Mouse (Mus musculus) limb, embryonic 14.5 days (tissue): Measurements from ENCODE around the gene Zfp658. TPM values are rescaled to one million over a fixed set of nuclear protein-coding genes. Genes with fewer than 3 reads are reported as not detected.

Source experiments
- ATAC-seq: fragments of 200-750 bp; cut with Nextera tagmentation; 2 replicates; pipeline ENCODE4 v1.8.0; 2017; ENCODE audit warnings: low read depth, moderate number of reproducible peaks, moderate TSS enrichment; ENCODE audit not compliant: low FRiP score
- DNase-seq: peaks from one replicate; pipeline ENCODE4 v3.0.0-alpha.2; 2015; ENCODE audit warnings: low spot score
- H3K27ac ChIP-seq: fragments of 300-500 bp; sonication (generic); replicated peaks from 2 replicates; pipeline ENCODE4 v1.5.1; 2014; ENCODE audit warnings: low read depth, mild to moderate bottlenecking, low read length, moderate library complexity, mixed read lengths
- H3K27me3 ChIP-seq: fragments of 300-500 bp; sonication (generic); 2 replicates; pipeline ENCODE4 v1.6.1; 2014; ENCODE audit warnings: low read length, mixed read lengths; ENCODE audit not compliant: control insufficient read depth, insufficient read depth
- H3K36me3 ChIP-seq: fragments of 300-500 bp; sonication (generic); 2 replicates; pipeline ENCODE4 v1.6.1; 2014; ENCODE audit warnings: mild to moderate bottlenecking, low read length, moderate library complexity, mixed read lengths; ENCODE audit not compliant: control insufficient read depth, insufficient read depth
- H3K4me1 ChIP-seq: fragments of 300-500 bp; sonication (generic); 2 replicates; pipeline ENCODE4 v1.6.1; 2014; ENCODE audit warnings: antibody characterized with exemption, low read length, mixed read lengths; ENCODE audit not compliant: control insufficient read depth, insufficient read depth
- H3K4me2 ChIP-seq: fragments of 300-500 bp; sonication (generic); replicated peaks from 2 replicates; pipeline ENCODE4 v1.6.1; 2014; ENCODE audit warnings: low read depth, mild to moderate bottlenecking, low read length, moderate library complexity; ENCODE audit not compliant: severe bottlenecking
- H3K4me3 ChIP-seq: fragments of 300-500 bp; sonication (generic); replicated peaks from 2 replicates; pipeline ENCODE4 v1.5.1; 2014; ENCODE audit warnings: low read length
- H3K9ac ChIP-seq: fragments of 300-500 bp; sonication (generic); 2 replicates; pipeline ENCODE4 v1.6.1; 2014; ENCODE audit warnings: mild to moderate bottlenecking, low read depth, low read length, moderate library complexity; ENCODE audit not compliant: severe bottlenecking
- H3K9me3 ChIP-seq: fragments of 300-500 bp; sonication (generic); 2 replicates; pipeline ENCODE4 v1.6.1; 2016; ENCODE audit warnings: low read length; ENCODE audit not compliant: control insufficient read depth
- POLR2A ChIP-seq: fragments of 200-500 bp; IDR thresholded peaks from 2 replicates; pipeline ENCODE4 v1.8.0; 2012; ENCODE audit warnings: inconsistent platforms, mild to moderate bottlenecking, moderate library complexity, borderline replicate concordance; ENCODE audit not compliant: insufficient read depth, insufficient read length; ENCODE audit errors: extremely low read depth
- WGBS: fragments of 180-500 bp; shearing (Covaris S2); extraction: QIAGEN DNeasy Blood & Tissue Kit; methylation state at CpG from one replicate; pipeline ENCODE4 v1.1.7; 2014; 5-methylcytosine and 5-hydroxymethylcytosine counted together
- polyA plus RNA-seq, 2 experiments: library from polyadenylated mRNA; depleted of rRNA in 1 of 2; stranded (reverse) in 1 of 2; unstranded in 1 of 2; fragments of >200 nt; fragmentation: Nextera tagmentation in 1 of 2; extraction: Ambion mirVana in 1 of 2; gene quantifications; 2 replicates each; pipeline versions ENCODE4 v1.2.1 to v1.2.3; 2012 to 2014

Gene Zfp658
- polyA plus RNA-seq, 2 experiments: 3.6 to 5.7 TPM

- H3K36me3 ChIP-seq: no peaks in the 10 kb centered on the region
- H3K4me3 ChIP-seq: no peak overlapping the region
- H3K4me2 ChIP-seq: no peak overlapping the region
- no peak for TF ChIP-seq POLR2A
- H3K27ac ChIP-seq: no peak overlapping the region
- 67% methylated on average over 7 of the region's 7 CpGs for WGBS
- no peak for DNase-seq
- no peak for ATAC-seq
- H3K9me3 ChIP-seq: no peaks in the 10 kb centered on the region
- H3K9ac ChIP-seq: no peak overlapping the region
- H3K4me1 ChIP-seq: no peaks in the 10 kb centered on the region
- no peaks in the 10 kb centered on the region for H3K27me3 ChIP-seq
Measured at GRCm38 (mm10) chr7:43608316-43608824, 46.3 kb downstream of the Zfp658 start.

- Histone ChIP-seq H3K36me3 (no peaks in the 10 kb centered on the region), H3K4me3 (no peak overlapping the region), H3K27ac (no peak overlapping the region), H3K9ac (no peak overlapping the region), H3K4me1 (no peaks in the 10 kb centered on the region), H3K9me3 (no peaks in the 10 kb centered on the region), H3K27me3 (no peaks in the 10 kb centered on the region), H3K4me2 (no peak overlapping the region)
- 87% methylated on average over 14 of the region's 14 CpGs for WGBS
- DNase-seq (no peak), ATAC-seq (no peak)
- TF ChIP-seq POLR2A: no peak
Measured at GRCm38 (mm10) chr7:43613816-43614551, 51.9 kb downstream of the Zfp658 start.

DNA sequence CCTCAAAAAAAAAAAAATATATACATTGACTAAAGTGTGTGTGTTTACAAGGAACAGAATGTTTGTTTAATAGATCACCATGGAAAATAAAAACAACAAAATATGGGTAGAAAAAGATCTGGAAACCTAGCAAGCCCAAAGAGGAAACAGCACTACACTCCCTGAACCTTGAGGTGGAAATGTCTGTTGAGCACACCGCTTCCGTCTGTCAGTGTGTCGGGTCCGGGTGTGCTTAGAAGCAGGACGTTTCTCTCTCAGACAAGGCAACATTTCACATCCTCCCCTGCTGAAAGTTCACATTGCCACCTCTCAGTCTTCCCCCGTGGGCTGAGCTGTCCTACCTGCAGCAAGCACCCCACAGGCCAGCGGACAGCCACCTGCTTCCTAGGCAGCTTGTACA lies 60.9 kb downstream of the Zfp658 start:
- H3K4me2 ChIP-seq: no peak overlapping the region
- no peak for TF ChIP-seq POLR2A
- 81% methylated on average over 7 of the region's 7 CpGs for WGBS
- no peak overlapping the region for H3K4me3 ChIP-seq
- no peaks in the 10 kb centered on the region for H3K9me3 ChIP-seq
- H3K9ac ChIP-seq: no peak overlapping the region
- H3K36me3 ChIP-seq: no peaks in the 10 kb centered on the region
- ATAC-seq (no peak), DNase-seq (no peak)
- no peak overlapping the region for H3K27ac ChIP-seq
- no peaks in the 10 kb centered on the region for H3K27me3 ChIP-seq
- H3K4me1 ChIP-seq: no peaks in the 10 kb centered on the region

GRCm38 (mm10) chr7:43623819-43624218 lies 61.8 kb downstream of the Zfp658 start:
- no peak overlapping the region for H3K27ac ChIP-seq
- DNase-seq (no peak), ATAC-seq (no peak)
- H3K9me3 ChIP-seq: no peaks in the 10 kb centered on the region
- H3K4me2 ChIP-seq: no peak overlapping the region
- no peaks in the 10 kb centered on the region for H3K4me1 ChIP-seq
- H3K27me3 ChIP-seq: no peaks in the 10 kb centered on the region
- no peak overlapping the region for H3K9ac ChIP-seq
- TF ChIP-seq POLR2A: no peak
- 15% methylated on average over 10 of the region's 10 CpGs for WGBS
- no peaks in the 10 kb centered on the region for H3K36me3 ChIP-seq
- H3K4me3 ChIP-seq: no peak overlapping the region

Other genes with a start within 250 kb of the Zfp658 start
- 10.7 and 14.1 TPM in 2 replicates for gene Zfp715, start 249.0 kb upstream of the Zfp658 start, polyA plus RNA-seq (2012; rRNA removed)
- gene Zfp715, start 249.0 kb upstream of the Zfp658 start, polyA plus RNA-seq (2014; fragmentation: Nextera tagmentation; extraction: Ambion mirVana): 16.2 and 17.9 TPM in 2 replicates
- gene Siglecf, start 210.9 kb upstream of the Zfp658 start, polyA plus RNA-seq (2012; rRNA removed): 0.19 and 0.28 TPM in 2 replicates
- 0.18 and 0.28 TPM in 2 replicates for gene Siglecf, start 210.9 kb upstream of the Zfp658 start, polyA plus RNA-seq (2014; fragmentation: Nextera tagmentation; extraction: Ambion mirVana)
- gene Siglecg, start 154.1 kb upstream of the Zfp658 start, polyA plus RNA-seq (2012; rRNA removed): 0.13 and 0.29 TPM in 2 replicates
- gene Siglecg, start 154.1 kb upstream of the Zfp658 start, polyA plus RNA-seq (2014; fragmentation: Nextera tagmentation; extraction: Ambion mirVana): 0.07 and 0.33 TPM in 2 replicates
- not detected in 2 replicates for gene Lim2, start 134.6 kb upstream of the Zfp658 start, polyA plus RNA-seq (2012; rRNA removed)
- gene Lim2, start 134.6 kb upstream of the Zfp658 start, polyA plus RNA-seq (2014; fragmentation: Nextera tagmentation; extraction: Ambion mirVana): not detected in 2 replicates
- 0.68 and 0.88 TPM in 2 replicates for gene Nkg7, start 125.2 kb upstream of the Zfp658 start, polyA plus RNA-seq (2012; rRNA removed)
- 1.7 and 2.3 TPM in 2 replicates for gene Nkg7, start 125.2 kb upstream of the Zfp658 start, polyA plus RNA-seq (2014; fragmentation: Nextera tagmentation; extraction: Ambion mirVana)
- gene Cldnd2, start 121.5 kb upstream of the Zfp658 start, polyA plus RNA-seq (2012; rRNA removed): not detected in 2 replicates
- gene Cldnd2, start 121.5 kb upstream of the Zfp658 start, polyA plus RNA-seq (2014; fragmentation: Nextera tagmentation; extraction: Ambion mirVana): not detected in 2 replicates
- 93.3 and 153 TPM in 2 replicates for gene Etfb, start 118.2 kb upstream of the Zfp658 start, polyA plus RNA-seq (2012; rRNA removed)
- gene Etfb, start 118.2 kb upstream of the Zfp658 start, polyA plus RNA-seq (2014; fragmentation: Nextera tagmentation; extraction: Ambion mirVana): 280 and 301 TPM in 2 replicates
- gene Gm45233, start 118.1 kb upstream of the Zfp658 start, polyA plus RNA-seq (2012; rRNA removed): 1.0 and 3.2 TPM in 2 replicates
- 0.26 and 0.63 TPM in 2 replicates for gene Gm45233, start 118.1 kb upstream of the Zfp658 start, polyA plus RNA-seq (2014; fragmentation: Nextera tagmentation; extraction: Ambion mirVana)
- 6.6 and 8.4 TPM in 2 replicates for gene Vsig10l, start 99.1 kb upstream of the Zfp658 start, polyA plus RNA-seq (2012; rRNA removed)
- gene Vsig10l, start 99.1 kb upstream of the Zfp658 start, polyA plus RNA-seq (2014; fragmentation: Nextera tagmentation; extraction: Ambion mirVana): 4.0 and 5.0 TPM in 2 replicates
- gene Iglon5, start 72.2 kb upstream of the Zfp658 start, polyA plus RNA-seq (2012; rRNA removed): 25.1 and 34.7 TPM in 2 replicates
- 1.1 and 1.2 TPM in 2 replicates for gene Iglon5, start 72.2 kb upstream of the Zfp658 start, polyA plus RNA-seq (2014; fragmentation: Nextera tagmentation; extraction: Ambion mirVana)
- not detected in 2 replicates for gene 4931406B18Rik, start 56.3 kb upstream of the Zfp658 start, polyA plus RNA-seq (2012; rRNA removed)
- gene 4931406B18Rik, start 56.3 kb upstream of the Zfp658 start, polyA plus RNA-seq (2014; fragmentation: Nextera tagmentation; extraction: Ambion mirVana): not detected in 2 replicates
- gene Cd33, start 17.8 kb upstream of the Zfp658 start, polyA plus RNA-seq (2012; rRNA removed): 2.4 and 3.0 TPM in 2 replicates
- 2.9 and 3.1 TPM in 2 replicates for gene Cd33, start 17.8 kb upstream of the Zfp658 start, polyA plus RNA-seq (2014; fragmentation: Nextera tagmentation; extraction: Ambion mirVana)
- 5.8 and 6.7 TPM in 2 replicates for gene Zfp719, start 17.4 kb downstream of the Zfp658 start, polyA plus RNA-seq (2012; rRNA removed)
- gene Zfp719, start 17.4 kb downstream of the Zfp658 start, polyA plus RNA-seq (2014; fragmentation: Nextera tagmentation; extraction: Ambion mirVana): 13.1 and 16.0 TPM in 2 replicates
- gene Zfp819, start 44.9 kb downstream of the Zfp658 start, polyA plus RNA-seq (2012; rRNA removed): 0.04 and 0.11 TPM in 2 replicates
- gene Zfp819, start 44.9 kb downstream of the Zfp658 start, polyA plus RNA-seq (2014; fragmentation: Nextera tagmentation; extraction: Ambion mirVana): 0.19 TPM in 1 of 2 replicates, not detected in the other
- gene Ceacam18, start 72.5 kb downstream of the Zfp658 start, polyA plus RNA-seq (2012; rRNA removed): not detected in 2 replicates
- gene Ceacam18, start 72.5 kb downstream of the Zfp658 start, polyA plus RNA-seq (2014; fragmentation: Nextera tagmentation; extraction: Ambion mirVana): not detected in 2 replicates
- gene Siglece, start 97.9 kb downstream of the Zfp658 start, polyA plus RNA-seq (2012; rRNA removed): 0.65 and 1.1 TPM in 2 replicates
- gene Siglece, start 97.9 kb downstream of the Zfp658 start, polyA plus RNA-seq (2014; fragmentation: Nextera tagmentation; extraction: Ambion mirVana): 0.55 and 1.1 TPM in 2 replicates
- gene Ctu1, start 109.8 kb downstream of the Zfp658 start, polyA plus RNA-seq (2012; rRNA removed): 13.4 and 15.8 TPM in 2 replicates
- 11.2 and 12.0 TPM in 2 replicates for gene Ctu1, start 109.8 kb downstream of the Zfp658 start, polyA plus RNA-seq (2014; fragmentation: Nextera tagmentation; extraction: Ambion mirVana)
- 0.14 and 0.20 TPM in 2 replicates for gene Klk14, start 128.2 kb downstream of the Zfp658 start, polyA plus RNA-seq (2012; rRNA removed)
- gene Klk14, start 128.2 kb downstream of the Zfp658 start, polyA plus RNA-seq (2014; fragmentation: Nextera tagmentation; extraction: Ambion mirVana): not detected in 2 replicates
- gene Klk13, start 150.3 kb downstream of the Zfp658 start, polyA plus RNA-seq (2012; rRNA removed): 1.7 and 1.8 TPM in 2 replicates
- 2.9 and 3.7 TPM in 2 replicates for gene Klk13, start 150.3 kb downstream of the Zfp658 start, polyA plus RNA-seq (2014; fragmentation: Nextera tagmentation; extraction: Ambion mirVana)
- not detected in 2 replicates for gene Klk12, start 206.6 kb downstream of the Zfp658 start, polyA plus RNA-seq (2012; rRNA removed)
- gene Klk12, start 206.6 kb downstream of the Zfp658 start, polyA plus RNA-seq (2014; fragmentation: Nextera tagmentation; extraction: Ambion mirVana): not detected in 2 replicates
- 3.5 and 3.8 TPM in 2 replicates for gene Klk11, start 212.3 kb downstream of the Zfp658 start, polyA plus RNA-seq (2012; rRNA removed)
- gene Klk11, start 212.3 kb downstream of the Zfp658 start, polyA plus RNA-seq (2014; fragmentation: Nextera tagmentation; extraction: Ambion mirVana): 1.6 and 3.4 TPM in 2 replicates
- gene Klk10, start 218.8 kb downstream of the Zfp658 start, polyA plus RNA-seq (2012; rRNA removed): 6.8 and 7.4 TPM in 2 replicates
- 7.5 and 7.8 TPM in 2 replicates for gene Klk10, start 218.8 kb downstream of the Zfp658 start, polyA plus RNA-seq (2014; fragmentation: Nextera tagmentation; extraction: Ambion mirVana)
- gene Klk9, start 229.6 kb downstream of the Zfp658 start, polyA plus RNA-seq (2012; rRNA removed): 0.14 and 0.21 TPM in 2 replicates
- gene Klk9, start 229.6 kb downstream of the Zfp658 start, polyA plus RNA-seq (2014; fragmentation: Nextera tagmentation; extraction: Ambion mirVana): 0.21 and 0.53 TPM in 2 replicates
- 12.6 and 18.4 TPM in 2 replicates for gene Klk8, start 235.3 kb downstream of the Zfp658 start, polyA plus RNA-seq (2012; rRNA removed)
- 30.5 and 34.7 TPM in 2 replicates for gene Klk8, start 235.3 kb downstream of the Zfp658 start, polyA plus RNA-seq (2014; fragmentation: Nextera tagmentation; extraction: Ambion mirVana)
- gene Klk7, start 249.0 kb downstream of the Zfp658 start, polyA plus RNA-seq (2012; rRNA removed): 0.14 and 0.21 TPM in 2 replicates
- gene Klk7, start 249.0 kb downstream of the Zfp658 start, polyA plus RNA-seq (2014; fragmentation: Nextera tagmentation; extraction: Ambion mirVana): 0.12 TPM in 1 of 2 replicates, not detected in the other